Mouse (Mus musculus): ENCODE measurements around the gene Casz1. TPM values are rescaled to one million over a fixed set of nuclear protein-coding genes. Genes with fewer than 3 reads are reported as not detected.

Gene Casz1
- total RNA-seq (2015; ENCODE audit: low replicate concordance) (1.4 and 2.5 TPM in 2 replicates), total RNA-seq (2017; ENCODE audit: low replicate concordance) (1.1 and 3.1 TPM in 2 replicates)

DNA sequence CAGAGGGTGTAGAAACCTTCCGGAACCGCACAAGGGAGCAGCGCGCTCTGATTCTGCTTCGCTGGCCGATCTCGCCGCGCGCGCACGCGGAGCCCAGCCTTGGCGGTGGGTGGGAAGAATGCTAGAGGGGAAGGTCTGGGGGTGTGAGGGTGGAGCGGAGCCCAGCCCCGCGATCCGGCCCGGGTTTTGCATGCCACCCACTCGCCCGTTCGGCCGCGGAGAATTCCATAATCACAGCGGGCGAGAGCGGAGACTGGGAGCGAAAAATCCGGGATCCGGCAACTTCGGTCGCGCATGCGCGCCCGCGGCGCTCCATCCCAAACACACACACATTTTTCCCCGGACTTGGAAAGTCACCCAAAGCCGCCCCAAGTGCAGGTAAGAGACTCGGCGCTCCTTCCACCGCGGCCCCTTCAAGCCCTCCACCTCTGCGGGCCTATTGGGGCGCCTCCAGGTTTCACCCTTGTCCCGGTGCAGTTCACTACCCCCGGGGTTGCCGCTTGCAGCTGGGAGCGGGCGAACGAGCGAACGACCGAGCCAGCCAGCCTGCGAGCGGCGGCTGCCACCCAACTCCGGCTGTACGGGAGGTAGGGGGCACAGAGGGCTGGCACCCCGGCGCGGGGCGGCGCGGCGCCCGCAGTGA is at the start of gene Casz1:
TSS of gene Casz1 (plus strand) at position 293 of the 643 bp plus-strand sequence.
- ATAC-seq (replicated peaks; ENCODE audit: low FRiP score, poor library complexity, severe bottlenecking): no peak

DNA sequence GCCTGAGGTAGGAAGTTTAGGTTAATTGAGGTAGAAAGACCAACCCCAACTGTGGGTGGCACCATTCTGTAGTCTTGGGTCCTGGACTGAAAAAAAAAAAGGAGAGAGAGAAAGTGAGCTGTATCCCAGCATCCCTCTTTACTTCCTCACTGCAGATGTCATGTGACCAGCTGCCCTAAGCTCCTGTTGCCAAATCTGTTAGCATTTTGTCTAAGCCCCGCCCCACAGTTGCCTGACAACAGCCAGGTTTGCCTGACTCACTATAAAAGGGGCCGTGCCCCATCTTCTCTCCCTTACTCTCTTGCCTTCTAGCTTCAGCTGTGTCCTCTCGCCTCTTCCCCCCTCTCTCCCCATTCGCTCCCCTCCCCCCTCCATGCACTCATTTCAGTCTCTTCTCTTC is 45.4 kb upstream of the Casz1 start:
- no peak for ATAC-seq (replicated peaks; ENCODE audit: low FRiP score, poor library complexity, severe bottlenecking)

DNA sequence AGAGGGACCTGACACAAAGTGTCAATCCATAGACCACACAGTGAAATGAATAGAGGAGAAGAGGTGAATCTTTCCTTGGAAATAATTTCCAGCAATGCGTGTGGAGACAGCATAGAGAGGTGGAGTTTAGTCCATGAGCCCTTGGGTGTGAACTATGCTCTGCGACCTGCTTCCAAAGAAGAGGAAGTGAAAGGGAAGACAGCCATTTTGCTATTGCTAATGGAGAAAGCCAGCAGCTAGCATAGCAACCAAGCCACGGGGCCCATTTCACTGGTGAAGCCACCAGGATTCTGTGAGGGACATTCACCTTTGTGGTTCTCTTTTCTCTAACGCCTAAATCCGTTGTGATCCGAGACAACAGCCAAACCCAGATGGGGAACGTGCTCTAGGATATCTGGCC is 44.1 kb upstream of the Casz1 start:
- no peak for ATAC-seq (replicated peaks; ENCODE audit: low FRiP score, poor library complexity, severe bottlenecking)

DNA sequence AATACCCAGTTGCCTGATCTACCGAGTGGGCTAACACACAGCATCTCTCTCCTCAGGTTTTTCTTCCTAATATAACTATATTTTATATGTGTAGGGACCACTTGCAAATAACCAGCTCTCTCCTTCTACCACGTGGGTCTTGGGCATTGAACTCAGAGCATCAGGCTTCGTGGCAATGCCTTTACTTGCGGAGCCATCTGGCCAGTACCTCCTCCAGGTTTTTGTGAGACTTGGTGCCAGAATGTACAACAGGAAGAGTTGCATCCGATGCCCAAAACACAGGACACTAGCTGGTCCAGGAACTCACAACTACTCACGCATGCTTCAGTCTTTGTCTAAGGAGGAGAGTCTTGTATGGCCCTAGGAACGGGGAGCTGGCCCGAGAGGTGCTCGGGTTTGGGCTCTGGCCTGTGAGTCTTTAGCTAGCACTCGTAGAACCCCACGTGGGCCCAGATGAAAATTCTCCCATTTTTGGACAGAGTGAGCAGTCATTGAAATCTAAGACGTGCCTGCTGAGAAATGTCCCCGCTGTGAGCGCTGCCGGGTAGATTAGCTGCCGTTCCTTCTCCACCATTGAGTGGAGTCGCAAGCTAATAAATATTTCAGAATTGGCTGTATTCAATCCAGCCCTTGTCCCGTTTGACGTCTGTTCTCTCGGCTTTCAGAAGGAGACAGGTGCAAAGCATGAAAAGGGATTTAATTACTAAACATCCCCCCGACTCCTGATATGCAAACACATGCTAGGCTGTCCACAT is 38.0 kb upstream of the Casz1 start:
- no peak for ATAC-seq (replicated peaks; ENCODE audit: low FRiP score, poor library complexity, severe bottlenecking)

DNA sequence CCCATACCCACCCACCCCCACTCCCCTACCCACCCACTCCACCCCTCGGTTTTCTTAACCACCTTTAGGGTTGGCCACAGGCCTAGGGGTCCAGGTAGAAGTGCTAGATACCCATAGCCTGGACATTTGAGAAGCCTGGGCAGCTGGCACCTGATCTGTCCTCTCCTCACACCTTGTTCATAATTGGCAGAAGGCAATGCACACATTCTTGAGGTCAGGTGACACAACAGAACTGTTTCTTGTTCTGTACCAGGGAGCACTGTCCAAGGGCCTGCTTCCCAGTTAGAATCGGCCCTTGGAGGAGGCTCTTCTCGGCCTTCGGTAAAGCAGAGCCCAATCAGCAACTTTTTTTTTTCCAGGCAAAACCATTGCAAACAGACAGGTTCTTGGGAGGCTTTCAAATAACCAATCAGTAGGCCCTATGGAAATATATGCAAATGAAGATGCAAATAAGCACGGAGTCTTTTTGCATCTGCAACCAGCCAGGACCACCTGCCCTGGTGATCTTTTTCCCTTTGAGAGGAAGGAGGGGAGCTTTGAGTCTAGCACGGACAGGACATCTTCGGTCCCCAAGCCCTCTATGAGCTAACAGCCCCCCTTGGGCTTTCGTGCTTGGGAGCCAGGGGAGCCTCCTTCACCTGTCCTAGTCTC is 36.4 kb upstream of the Casz1 start:
- no peak for ATAC-seq (replicated peaks; ENCODE audit: low FRiP score, poor library complexity, severe bottlenecking)

DNA sequence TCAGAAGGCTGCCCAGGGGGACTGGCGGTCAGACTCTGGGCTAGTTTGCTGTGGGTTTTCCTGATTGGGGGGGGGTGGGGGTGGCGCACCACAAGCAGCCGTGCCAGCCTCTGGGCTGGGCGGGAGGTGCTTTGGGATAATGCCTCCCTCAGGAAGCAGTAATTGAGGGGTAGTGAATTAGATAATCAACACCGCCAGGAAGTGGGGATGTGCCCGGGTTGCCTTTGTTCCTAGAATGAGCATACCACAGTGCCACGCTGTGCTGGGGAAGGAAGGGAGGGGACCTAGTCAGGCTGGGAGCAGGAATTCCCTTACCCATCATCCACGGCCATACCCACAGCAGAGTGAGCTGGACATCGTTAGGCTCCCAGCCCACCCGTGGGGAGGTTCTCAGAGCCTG is 35.6 kb upstream of the Casz1 start:
- no peak for ATAC-seq (replicated peaks; ENCODE audit: low FRiP score, poor library complexity, severe bottlenecking)

DNA sequence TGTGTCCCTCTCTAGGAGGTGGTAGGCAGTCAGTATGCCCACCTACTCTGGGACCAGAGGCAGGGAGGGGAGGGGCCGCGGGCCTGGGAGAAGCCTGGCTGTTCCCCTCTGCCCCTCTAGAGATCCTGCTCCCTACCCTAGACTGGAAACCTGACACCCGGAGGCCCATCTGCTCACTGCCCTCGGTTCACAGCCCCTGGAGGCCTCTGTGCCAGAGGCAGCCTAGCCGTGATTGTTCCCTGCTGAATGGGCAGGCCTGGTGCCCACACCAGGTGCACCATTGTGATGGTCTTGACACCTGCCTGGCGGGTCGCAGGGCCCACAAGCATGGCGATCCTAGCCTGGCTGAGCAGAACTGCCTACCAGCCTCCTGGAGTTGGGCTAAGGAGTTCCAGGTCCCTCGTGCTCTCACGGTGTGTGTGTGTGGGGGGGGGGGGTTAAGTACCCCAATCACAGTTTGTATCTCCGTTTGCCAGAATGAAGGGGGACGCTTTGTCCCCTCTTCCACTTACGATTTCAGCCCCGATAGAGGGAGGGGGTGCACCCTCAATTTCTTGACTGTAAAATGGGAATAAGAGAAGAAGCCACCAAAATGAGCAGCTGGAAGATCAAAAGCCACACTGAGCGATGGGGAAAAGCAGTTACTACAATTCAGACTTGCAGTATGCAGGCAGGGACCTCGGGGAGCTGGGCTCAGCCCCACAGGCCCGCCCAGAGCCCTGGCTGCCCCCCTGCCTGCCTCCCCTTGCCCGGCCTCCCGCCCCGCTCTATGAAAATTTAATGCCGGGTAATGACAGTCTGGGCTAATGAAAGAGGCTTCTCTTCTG is 33.4 kb upstream of the Casz1 start:
- ATAC-seq (replicated peaks; ENCODE audit: low FRiP score, poor library complexity, severe bottlenecking): no peak

DNA sequence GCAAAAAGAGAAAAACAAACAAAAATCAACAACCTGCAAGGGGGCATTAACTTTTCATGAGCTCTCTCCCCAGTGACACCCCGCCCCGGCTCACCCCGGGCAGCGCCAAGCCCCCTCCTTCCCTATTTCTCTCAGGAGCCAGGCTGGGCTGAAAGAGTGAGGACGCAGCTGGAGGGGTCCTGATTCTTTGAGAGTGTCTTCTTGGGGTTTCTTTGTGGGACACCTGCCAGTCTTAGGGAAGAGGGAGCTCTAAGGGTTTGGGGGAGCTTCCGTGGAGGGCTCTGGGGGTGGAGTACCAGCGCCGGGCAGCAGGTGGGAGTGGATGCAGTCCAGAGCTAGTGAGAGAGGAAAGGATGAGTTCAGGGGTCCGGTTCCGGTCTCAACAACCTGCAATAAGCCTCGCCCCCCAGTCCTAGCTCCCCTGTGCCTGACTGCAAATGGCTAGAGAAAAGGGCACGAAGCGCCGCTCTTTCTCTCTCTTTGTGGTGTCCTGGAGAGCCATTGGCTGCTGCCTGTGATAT is 32.8 kb upstream of the Casz1 start:
- no peak for ATAC-seq (replicated peaks; ENCODE audit: low FRiP score, poor library complexity, severe bottlenecking)

DNA sequence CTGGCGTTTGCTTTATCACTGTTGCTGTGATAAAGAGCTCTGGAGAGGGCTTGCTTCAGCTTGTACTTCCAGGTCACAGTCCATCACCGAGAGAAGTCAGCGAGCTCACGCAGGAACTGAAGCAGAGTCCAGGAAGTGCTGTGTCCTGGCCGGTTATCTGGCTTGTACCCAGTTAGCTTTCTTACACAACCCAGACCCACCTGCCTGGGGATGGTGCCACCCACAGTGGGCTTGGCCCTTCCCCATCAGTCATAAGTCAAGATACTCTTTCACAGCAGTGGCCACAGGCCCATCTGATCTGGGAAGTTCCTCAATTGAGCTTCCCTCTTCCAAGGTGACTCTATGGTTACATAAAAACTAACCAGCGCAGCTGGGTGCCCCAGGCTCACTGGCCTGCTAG is 31.6 kb upstream of the Casz1 start:
- ATAC-seq (replicated peaks; ENCODE audit: low FRiP score, poor library complexity, severe bottlenecking): no peak

DNA sequence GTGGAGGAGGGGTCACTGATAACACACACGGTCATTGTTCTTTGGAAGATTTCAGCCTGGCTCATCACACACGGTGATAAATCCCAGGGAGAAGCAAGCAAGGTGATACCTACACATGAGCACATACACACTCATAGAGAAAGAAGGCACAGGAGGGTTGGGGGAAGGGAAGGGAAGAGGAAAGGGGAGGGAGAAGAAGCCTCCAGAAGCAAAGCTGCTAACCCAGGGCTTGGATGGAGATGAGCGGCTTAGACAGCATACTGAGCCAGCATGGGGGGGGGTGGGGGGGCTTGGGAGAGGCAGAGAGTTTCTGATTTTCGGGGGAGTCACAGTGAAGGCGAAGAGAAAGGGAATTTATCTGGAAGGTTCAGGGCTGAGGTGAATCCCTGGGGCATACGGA is 30.2 kb upstream of the Casz1 start:
- ATAC-seq (replicated peaks; ENCODE audit: low FRiP score, poor library complexity, severe bottlenecking): no peak

DNA sequence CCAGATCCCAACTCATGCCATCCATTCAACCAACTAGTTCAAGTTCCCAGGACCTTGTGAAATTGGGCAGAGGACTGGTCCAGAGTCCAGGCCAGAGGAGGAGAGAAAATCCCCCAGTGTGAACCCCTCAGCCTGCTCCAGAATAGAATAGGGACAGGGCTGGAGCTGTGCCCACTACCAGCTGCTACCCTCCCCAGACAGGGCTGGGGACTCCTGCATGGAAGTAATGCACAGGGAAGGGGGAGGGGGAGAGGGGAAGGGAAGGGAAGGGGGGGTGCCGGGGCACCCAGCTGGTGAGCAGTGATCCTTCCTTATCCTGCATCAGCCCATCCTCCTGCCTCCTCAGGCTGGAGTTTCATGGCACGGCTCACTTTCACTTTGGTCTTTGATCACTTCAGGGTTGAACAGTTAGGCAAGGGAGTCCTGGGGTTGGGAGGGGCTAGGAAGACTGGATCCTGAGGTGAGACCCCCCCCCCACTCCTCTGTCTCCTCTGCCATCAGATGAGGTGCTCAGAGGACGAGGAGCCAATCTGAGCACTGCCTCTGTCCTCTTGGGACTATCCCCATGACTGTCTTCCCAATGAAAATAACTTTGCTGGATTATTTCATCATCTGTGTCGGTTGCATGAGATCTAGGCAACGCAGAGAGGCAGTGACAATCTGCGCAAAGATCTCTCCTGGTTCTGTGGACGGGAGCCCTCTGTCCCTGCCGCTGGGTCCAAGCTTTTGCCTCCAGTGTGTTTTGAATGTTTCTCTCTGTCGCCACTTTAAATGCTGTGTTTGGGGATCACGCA is 28.6 kb upstream of the Casz1 start:
- no peak for ATAC-seq (replicated peaks; ENCODE audit: low FRiP score, poor library complexity, severe bottlenecking)

DNA sequence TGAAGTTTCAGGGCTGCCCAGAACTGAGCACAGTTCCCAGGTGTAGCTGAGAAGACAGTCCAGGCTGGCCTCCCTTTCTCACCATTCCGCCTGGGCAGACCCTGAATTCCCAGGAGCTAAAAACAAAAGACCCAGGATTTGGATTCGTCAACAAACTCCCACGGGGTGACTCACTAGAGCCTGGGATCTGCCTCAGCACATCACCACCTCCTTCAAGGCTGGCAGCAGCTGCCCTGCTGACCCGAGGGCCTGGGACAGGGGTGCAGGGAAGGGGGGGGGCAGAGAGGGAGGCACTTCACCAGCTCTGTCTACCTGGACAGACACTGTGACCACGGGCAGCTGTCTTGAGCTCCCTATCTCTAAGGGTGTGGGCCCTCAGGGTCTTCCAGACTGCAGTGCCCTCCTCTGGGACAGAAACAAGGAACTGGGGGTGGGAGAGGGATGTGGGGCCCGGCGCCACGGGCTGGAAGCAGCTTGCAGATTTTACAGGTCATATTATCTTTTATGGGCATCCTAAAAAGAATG is 24.1 kb upstream of the Casz1 start:
- ATAC-seq (replicated peaks; ENCODE audit: low FRiP score, poor library complexity, severe bottlenecking): no peak

DNA sequence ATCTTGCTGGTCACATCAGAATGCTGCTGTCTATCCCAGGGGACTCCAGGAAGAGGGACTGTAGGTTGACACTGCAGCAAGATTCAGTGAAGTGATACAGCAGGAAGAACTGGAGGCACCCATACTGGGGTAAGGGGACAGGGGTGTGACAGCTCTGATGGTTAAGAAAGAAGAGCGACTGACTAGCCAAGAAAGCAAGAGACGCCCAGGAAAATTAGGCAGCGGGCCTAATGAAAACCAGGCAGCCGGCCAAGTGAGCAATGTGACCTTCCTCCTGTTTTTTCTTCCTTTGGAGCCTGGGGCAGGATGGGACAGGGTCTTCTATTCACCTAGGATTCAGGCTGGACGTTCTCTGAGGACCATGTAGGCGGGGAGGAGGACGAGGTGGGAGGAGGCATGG is 22.7 kb upstream of the Casz1 start:
- no peak for ATAC-seq (replicated peaks; ENCODE audit: low FRiP score, poor library complexity, severe bottlenecking)

DNA sequence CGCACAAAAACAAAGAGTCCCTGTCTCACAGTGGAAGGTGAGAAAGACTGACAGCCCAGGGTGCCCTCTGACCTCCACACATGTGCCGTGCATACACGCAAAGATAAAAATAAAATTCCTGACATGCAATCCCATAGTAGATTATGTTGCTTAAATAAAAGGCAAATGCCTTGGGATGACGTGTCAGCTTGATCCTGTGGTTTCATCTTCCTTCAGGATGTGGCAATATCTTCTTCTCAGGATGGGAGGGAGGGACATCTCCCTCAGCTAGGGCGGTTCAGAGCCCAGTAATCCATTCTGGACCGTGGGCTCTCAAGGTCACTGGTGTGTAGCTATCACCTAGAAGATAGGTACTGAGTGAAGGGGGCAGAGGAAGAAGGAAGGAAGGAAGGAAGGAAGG is 21.3 kb upstream of the Casz1 start:
- ATAC-seq (replicated peaks; ENCODE audit: low FRiP score, poor library complexity, severe bottlenecking): no peak

DNA sequence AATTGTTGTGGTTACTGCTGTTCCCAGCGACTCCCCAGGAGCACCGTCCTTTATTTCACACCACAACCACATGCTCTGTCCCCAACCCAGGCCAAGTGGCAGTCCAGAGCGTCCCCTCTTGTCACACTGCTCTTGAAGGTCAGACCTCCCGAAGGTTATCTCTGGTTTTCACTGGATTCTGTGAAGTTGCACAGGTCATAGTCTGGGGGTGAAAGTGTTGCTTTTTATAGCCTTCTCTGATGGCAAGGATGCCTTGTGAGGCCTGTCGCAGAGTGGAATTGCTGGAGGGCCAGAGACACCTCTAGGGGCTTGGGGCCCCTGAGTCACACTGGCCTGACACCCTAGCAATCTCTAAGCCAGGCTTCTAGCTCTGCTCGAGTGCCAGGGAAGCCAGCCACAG is 20.5 kb upstream of the Casz1 start:
- ATAC-seq (replicated peaks; ENCODE audit: low FRiP score, poor library complexity, severe bottlenecking): no peak

DNA sequence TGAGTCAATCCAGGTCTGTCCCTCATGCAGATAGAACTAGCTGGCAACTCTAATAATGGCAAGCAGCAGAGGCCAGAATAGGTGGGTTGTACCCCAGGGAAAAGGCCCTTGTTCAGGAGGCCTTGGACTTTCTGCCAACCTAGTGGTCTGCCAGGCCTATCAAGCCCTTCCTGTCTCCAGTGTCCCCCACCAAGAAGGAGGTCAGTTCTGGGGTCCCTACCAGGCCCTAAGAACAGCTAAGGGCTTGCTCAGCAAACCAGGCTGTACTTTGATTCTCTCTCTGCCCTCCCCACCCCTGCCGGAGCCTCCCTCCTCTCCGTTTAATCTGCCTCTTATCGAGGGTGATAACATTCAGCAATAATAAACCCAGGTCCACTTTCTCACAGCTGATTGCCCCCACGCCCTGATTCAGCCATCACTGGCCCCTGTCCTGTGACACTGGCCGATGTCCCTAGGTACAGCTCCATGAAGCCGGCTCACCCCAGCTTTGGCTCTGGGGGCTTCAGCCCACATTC is 19.1 kb upstream of the Casz1 start:
- ATAC-seq (replicated peaks; ENCODE audit: low FRiP score, poor library complexity, severe bottlenecking): no peak

DNA sequence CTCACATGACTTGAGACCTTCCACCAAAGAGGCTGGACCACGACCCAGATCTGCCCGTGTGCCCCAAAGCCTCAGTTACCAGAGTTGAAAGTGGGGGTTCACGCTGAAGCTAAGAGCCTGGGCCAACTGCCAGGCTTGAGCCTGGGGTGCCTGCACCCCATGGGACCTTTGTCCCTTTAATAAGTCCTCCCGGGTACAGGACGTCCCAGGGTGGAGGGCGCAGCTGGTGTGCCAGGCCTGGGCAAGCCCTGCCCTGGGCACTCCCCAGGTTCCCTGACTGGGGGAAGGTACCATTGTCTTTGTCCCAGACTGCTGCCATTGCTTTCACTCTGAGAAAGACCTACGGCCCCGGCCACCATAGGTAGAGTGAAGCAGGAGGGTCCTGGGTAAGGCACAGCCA is 18.2 kb upstream of the Casz1 start:
- no peak for ATAC-seq (replicated peaks; ENCODE audit: low FRiP score, poor library complexity, severe bottlenecking)

DNA sequence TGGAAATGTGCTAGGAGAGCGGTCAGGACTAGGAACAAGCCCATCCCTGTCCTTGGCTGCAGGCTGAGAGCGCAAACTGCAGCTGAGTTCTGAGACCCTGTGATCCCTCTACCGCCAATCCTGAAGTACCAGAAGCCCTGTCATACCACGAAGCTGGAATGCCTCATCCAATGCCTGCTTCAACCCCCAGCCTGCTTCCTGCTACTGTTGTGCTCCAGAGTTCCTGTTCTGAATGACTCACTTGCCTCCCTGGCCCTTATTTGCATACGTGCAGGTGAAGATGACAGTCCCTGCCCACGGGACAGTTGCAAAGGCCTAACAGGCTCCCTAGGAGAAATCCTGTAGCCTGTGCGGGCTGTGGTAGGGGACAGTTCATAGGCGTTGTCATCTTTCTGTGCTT is 13.3 kb upstream of the Casz1 start:
- ATAC-seq (replicated peaks; ENCODE audit: low FRiP score, poor library complexity, severe bottlenecking): no peak

DNA sequence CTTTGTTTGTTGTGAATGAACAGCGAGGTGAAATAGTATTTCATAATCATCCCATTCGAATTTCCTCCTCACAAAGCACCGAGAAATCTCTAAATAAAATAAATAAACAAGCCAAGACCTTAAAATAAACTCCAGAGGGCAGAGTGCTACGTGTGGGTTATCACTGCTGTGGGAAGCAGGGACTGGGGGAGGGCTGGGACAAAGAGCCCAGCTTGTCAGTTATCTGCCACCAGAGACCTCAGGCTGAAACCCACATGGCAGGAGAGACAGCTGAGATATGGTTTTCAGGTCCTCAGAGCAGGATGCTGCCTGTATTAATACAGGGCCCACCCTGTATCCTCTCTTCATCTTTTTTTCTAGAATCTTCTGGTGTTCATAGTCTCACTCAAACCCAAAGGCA is 9.2 kb upstream of the Casz1 start:
- no peak for ATAC-seq (replicated peaks; ENCODE audit: low FRiP score, poor library complexity, severe bottlenecking)

Measured in erythroid progenitor cell, adult 5-6 weeks (primary cell).